In the genomic region with DNA sequence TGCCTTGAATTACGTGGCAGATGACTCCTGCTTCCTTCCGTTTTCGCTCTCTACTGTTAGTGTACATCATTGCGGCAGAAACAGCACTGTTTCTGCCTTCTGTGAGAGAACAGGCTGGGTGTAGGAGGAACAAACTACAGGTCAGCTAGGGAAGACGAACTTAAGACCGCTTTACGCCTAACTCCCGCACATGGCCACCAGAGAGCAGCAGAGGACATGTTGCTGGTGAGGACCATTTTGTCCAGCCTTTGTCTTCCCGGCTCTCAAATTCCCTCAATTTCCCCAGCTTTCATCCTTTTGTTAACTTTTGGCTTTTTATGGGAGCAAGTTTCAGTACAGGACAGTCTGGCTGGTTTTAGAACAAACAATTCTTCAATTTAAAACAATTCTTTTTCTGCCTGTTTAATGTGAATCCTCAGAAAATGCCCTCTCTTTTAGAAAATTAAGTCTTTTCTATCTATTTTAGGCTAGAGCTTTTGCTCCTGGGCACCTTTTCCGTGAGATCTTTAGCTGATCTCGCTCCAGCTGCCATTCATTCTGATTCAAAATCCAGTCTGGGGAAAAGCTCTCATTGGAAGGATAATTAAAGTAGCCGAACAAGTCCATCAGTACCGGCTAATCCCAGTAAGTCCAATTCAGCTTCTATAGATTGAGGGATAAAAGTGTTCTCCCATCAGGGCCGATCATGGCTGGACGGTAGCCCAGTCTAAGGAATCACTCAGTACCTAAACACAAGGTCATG, we compare ENCODE assay signal across 8 mouse cellular contexts.
DNase-seq lines count a peak whose midpoint lies in the region; ATAC-seq and TF ChIP-seq lines count a peak whose summit lies in the region.

No protein-coding gene starts in this region.

- no peak overlapping the region for H3K9ac ChIP-seq in heart, embryonic 12.5 days
- H3K9ac ChIP-seq in forebrain, postnatal 0 days, result no peak overlapping the region
- no peak overlapping the region for H3K9ac ChIP-seq in limb, embryonic 11.5 days (ENCODE audit: low read length)
- H3K9ac ChIP-seq in neural tube, embryonic 11.5 days (ENCODE audit: low read length), result no peak overlapping the region

- TF ChIP-seq CTCF in forebrain, postnatal 0 days (IDR thresholded peaks at IDR 0.05; ENCODE audit: low read depth), result peak; percentile 98

- H3K4me2 ChIP-seq in heart, embryonic 12.5 days, result no peak overlapping the region
- no peak overlapping the region for H3K4me2 ChIP-seq in forebrain, postnatal 0 days (ENCODE audit: low read depth)
- H3K4me2 ChIP-seq in limb, embryonic 11.5 days (ENCODE audit: low read depth, severe bottlenecking), result no peak overlapping the region
- H3K4me2 ChIP-seq in neural tube, embryonic 11.5 days (ENCODE audit: low read depth), result no peak overlapping the region

- ATAC-seq in heart, embryonic 12.5 days (ENCODE audit: insufficient number of reproducible peaks, low FRiP score), result no peak
- peak; percentile 12; the same call in 1 of the 2 replicates for ATAC-seq in forebrain, postnatal 0 days
- no peak for ATAC-seq in limb, embryonic 11.5 days (ENCODE audit: insufficient number of reproducible peaks, low FRiP score, low TSS enrichment, low read depth)
- ATAC-seq in neural tube, embryonic 11.5 days (ENCODE audit: insufficient read depth, low FRiP score, low TSS enrichment), result no peak

- no peaks in the 10 kb centered on the region for H3K27me3 ChIP-seq in heart, embryonic 12.5 days (replicated peaks)
- no peaks in the 10 kb centered on the region for H3K27me3 ChIP-seq in forebrain, postnatal 0 days (ENCODE audit: insufficient read depth, low read length)
- no peaks in the 10 kb centered on the region for H3K27me3 ChIP-seq in limb, embryonic 11.5 days (ENCODE audit: control insufficient read depth, insufficient read depth, low read length)
- H3K27me3 ChIP-seq in neural tube, embryonic 11.5 days (ENCODE audit: control insufficient read depth, insufficient read depth, low read length), result no peaks in the 10 kb centered on the region

- peak; percentile 49 to 91 for DNase-seq in heart, adult 18-20 months
- DNase-seq in c-Kit-positive CD71-negative TER-119-negative erythroid progenitor cells, embryonic 14.5 days (ENCODE audit: low read depth), result peak; percentile 47
- peak; percentile 92 for DNase-seq in forebrain, postnatal 0 days
- DNase-seq in hindlimb bud, embryonic 11.5 days (ENCODE audit: extremely low spot score, low read depth, low spot score), result peak; percentile 90
- DNase-seq in limb, embryonic 11.5 days (ENCODE audit: low spot score), result peak; percentile 90
- DNase-seq in neural tube, embryonic 11.5 days (ENCODE audit: low spot score), result peak; percentile 91
- DNase-seq in testis, postnatal 10 days (ENCODE audit: low spot score), result peak; percentile 90

- no peaks in the 10 kb centered on the region for H3K9me3 ChIP-seq in heart, embryonic 12.5 days (replicated peaks)
- H3K9me3 ChIP-seq in forebrain, postnatal 0 days (ENCODE audit: low read length), result no peaks in the 10 kb centered on the region
- H3K9me3 ChIP-seq in limb, embryonic 11.5 days (ENCODE audit: control insufficient read depth, low read length), result no peaks in the 10 kb centered on the region
- H3K9me3 ChIP-seq in neural tube, embryonic 11.5 days (ENCODE audit: control insufficient read depth, low read length), result no peaks in the 10 kb centered on the region

- no peak overlapping the region for H3K27ac ChIP-seq in heart, embryonic 12.5 days (ENCODE audit: poor library complexity, severe bottlenecking)
- no peak overlapping the region for H3K27ac ChIP-seq in forebrain, postnatal 0 days (ENCODE audit: low read depth, low read length)
- H3K27ac ChIP-seq in limb, embryonic 11.5 days (replicated peaks; ENCODE audit: low read depth, low read length), result no peak overlapping the region
- no peak overlapping the region for H3K27ac ChIP-seq in neural tube, embryonic 11.5 days (ENCODE audit: low read depth, low read length)

- 47% methylated on average over 15 of the region's 15 CpGs for WGBS in heart, embryonic 12.5 days
- WGBS in forebrain, postnatal 0 days, result 16% methylated on average over 15 of the region's 15 CpGs
- 44% methylated on average over 15 of the region's 15 CpGs for WGBS in limb, embryonic 11.5 days
- 44% methylated on average over 15 of the region's 15 CpGs for WGBS in neural tube, embryonic 11.5 days

- no peak overlapping the region for H3K4me3 ChIP-seq in heart, embryonic 12.5 days
- no peak overlapping the region for H3K4me3 ChIP-seq in forebrain, postnatal 0 days (ENCODE audit: low read depth, low read length)
- no peak overlapping the region for H3K4me3 ChIP-seq in limb, embryonic 11.5 days (ENCODE audit: low read depth, low read length)
- no peak overlapping the region for H3K4me3 ChIP-seq in neural tube, embryonic 11.5 days (ENCODE audit: low read depth, low read length)

- H3K36me3 ChIP-seq in heart, embryonic 12.5 days, result no peaks in the 10 kb centered on the region
- H3K36me3 ChIP-seq in forebrain, postnatal 0 days (ENCODE audit: insufficient read depth), result no peaks in the 10 kb centered on the region
- no peaks in the 10 kb centered on the region for H3K36me3 ChIP-seq in limb, embryonic 11.5 days (ENCODE audit: control insufficient read depth, insufficient read depth, low read length)
- H3K36me3 ChIP-seq in neural tube, embryonic 11.5 days (ENCODE audit: control insufficient read depth, insufficient read depth, low read length), result no peaks in the 10 kb centered on the region

- no peaks in the 10 kb centered on the region for H3K4me1 ChIP-seq in heart, embryonic 12.5 days (replicated peaks)
- H3K4me1 ChIP-seq in forebrain, postnatal 0 days (ENCODE audit: insufficient read depth), result 0 out of 2 replicates have a peak, but pooled peaks cover 6% of the 10 kb centered on the region
- H3K4me1 ChIP-seq in limb, embryonic 11.5 days (ENCODE audit: control insufficient read depth, insufficient read depth, low read length), result no peaks in the 10 kb centered on the region
- no peaks in the 10 kb centered on the region for H3K4me1 ChIP-seq in neural tube, embryonic 11.5 days (ENCODE audit: control insufficient read depth, insufficient read depth, low read length)
